Mouse (Mus musculus): ENCODE measurements at regions not wholly inside any gene's neighbourhood (a gene's known extent, or its start where the extent isn't known, plus 50 kb on each side); places are given as distances from the start of the nearest gene placed in this dataset.
A peak's percentile ranks its signal among the peaks of the same experiment; 100 is the strongest.

DNA sequence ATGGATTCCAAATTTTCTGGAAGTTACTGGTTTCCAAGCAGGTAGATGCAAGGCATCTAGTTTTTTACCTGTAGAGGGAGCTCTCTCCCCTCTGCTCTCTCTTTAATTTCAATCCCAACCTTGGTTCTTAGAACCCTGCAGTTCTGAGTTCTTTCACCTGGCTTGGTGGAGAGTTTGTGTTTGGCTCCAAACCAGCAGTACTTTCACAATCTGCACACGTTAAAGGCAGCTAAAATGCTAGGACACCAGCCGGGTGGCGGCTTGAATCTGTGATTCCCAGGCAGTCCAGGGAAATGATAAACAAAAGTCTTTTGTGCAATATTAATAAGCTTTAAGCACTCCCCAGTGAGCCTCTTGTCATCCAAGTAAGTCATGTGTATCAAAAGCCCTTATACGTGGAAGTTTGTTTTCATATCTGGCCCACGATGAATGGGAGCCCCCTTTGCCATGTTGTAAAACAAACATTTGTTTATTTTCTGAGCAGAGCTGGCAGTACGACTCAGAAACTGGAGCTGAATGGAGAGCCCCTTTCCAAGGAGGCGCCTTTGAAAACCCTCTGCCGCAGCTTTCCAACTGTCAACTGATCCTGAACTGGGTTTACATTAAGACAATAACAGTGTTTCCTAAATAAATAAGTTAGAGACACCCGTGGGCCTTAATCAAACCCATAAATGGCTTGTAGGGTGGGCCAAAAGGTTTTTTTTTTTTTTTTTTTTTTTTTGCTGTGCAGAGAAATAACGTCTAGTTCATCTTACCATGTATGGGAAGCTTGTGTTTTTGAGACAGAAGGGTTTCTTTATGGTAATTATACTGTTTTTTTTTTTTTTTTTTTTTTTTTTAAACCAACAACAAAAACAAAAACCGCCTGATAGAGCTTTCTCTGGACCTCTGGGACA lies 202.9 kb downstream of the C1d start:
- H3K4me1 ChIP-seq (ENCODE audit: control insufficient read depth, insufficient read depth, low read length), result no peaks in the 10 kb centered on the region
- peak; percentile 8 for DNase-seq
- H3K4me3 ChIP-seq (replicated peaks; ENCODE audit: extremely low read depth, low read depth, low read length), result no peak overlapping the region
- 13% methylated on average over 11 of the region's 11 CpGs for WGBS
- no peak for TF ChIP-seq CTCF (IDR thresholded peaks at IDR 0.05; ENCODE audit: insufficient read depth, low read length)
- TF ChIP-seq POLR2A (IDR thresholded peaks at IDR 0.05; ENCODE audit: borderline replicate concordance, extremely low read depth, low read depth, low read length), result no peak

DNA sequence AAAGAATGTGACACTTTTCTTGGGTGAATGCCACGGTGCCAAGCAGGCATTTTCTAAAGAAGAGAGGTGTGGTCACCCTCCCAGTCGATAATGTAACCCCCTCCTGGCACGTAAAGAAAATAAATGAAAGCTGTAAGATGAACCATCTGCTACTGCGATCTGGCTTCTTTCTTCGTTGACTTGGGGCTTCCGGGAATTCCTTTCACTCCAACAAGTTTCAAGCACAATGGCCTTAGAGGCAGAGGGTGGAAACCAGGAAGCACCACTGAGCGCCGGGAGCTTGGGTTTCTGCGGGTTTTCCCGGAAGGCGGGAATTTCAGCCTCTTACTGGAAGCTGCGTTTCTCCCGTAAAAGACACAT lies 203.5 kb downstream of the C1d start:
- 4% methylated on average over 13 of the region's 13 CpGs for WGBS
- peak overlapping the region; percentile 28 for H3K4me3 ChIP-seq (replicated peaks; ENCODE audit: extremely low read depth, low read depth, low read length)
- DNase-seq, result peak; percentile 4
- TF ChIP-seq CTCF (IDR thresholded peaks at IDR 0.05; ENCODE audit: insufficient read depth, low read length) (no peak), POLR2A (IDR thresholded peaks at IDR 0.05; ENCODE audit: borderline replicate concordance, extremely low read depth, low read depth, low read length) (no peak)
- no peaks in the 10 kb centered on the region for H3K4me1 ChIP-seq (ENCODE audit: control insufficient read depth, insufficient read depth, low read length)

DNA sequence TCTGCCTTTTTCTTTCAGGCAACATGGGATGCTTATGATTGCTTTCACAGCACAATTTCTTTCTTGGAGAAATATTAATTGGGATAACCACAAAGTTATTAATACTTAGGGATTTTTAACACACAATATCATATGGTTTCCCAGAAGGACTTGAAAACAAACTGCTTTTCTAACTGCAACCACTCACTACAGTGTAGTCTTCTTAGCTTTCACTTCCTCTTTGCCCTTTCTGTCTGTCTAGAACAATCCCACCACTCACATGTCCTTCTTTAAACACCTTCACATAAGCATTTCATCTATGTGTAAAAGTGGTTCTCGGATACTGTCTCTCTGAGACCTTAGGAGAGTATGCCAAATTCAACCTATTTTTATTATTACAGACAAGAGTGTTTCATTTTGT lies 204.3 kb downstream of the C1d start:
- WGBS, result 83% methylated on average over 1 of the region's 1 CpGs
- H3K4me3 ChIP-seq (replicated peaks; ENCODE audit: extremely low read depth, low read depth, low read length), result no peak overlapping the region
- no peaks in the 10 kb centered on the region for H3K4me1 ChIP-seq (ENCODE audit: control insufficient read depth, insufficient read depth, low read length)
- DNase-seq, result no peak
- TF ChIP-seq CTCF (IDR thresholded peaks at IDR 0.05; ENCODE audit: insufficient read depth, low read length) (no peak), POLR2A (IDR thresholded peaks at IDR 0.05; ENCODE audit: borderline replicate concordance, extremely low read depth, low read depth, low read length) (no peak)

DNA sequence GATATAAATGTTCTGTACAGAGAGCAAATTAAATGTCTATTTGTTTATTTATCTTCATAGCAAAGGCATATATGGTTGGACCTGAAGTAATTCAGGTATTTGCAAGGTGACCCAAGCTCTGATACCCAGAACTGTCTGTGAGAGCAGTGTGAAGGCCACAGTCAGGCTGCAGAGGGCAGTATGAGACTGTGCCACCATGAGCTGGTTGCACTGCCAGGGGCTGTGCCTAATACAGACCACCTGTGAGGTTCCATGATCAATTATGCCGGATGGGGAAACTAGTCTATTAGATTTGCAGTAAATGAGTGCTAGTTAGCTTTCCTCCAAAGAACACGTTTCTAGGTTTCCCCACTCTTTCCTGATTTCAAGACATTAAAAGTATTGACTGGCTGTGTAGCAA lies 207.5 kb downstream of the C1d start:
- TF ChIP-seq POLR2A (IDR thresholded peaks at IDR 0.05; ENCODE audit: borderline replicate concordance, extremely low read depth, low read depth, low read length), result no peak
- TF ChIP-seq CTCF (IDR thresholded peaks at IDR 0.05; ENCODE audit: insufficient read depth, low read length), result peak; percentile 48; the same call in 1 of the 2 replicates
- H3K4me3 ChIP-seq (replicated peaks; ENCODE audit: extremely low read depth, low read depth, low read length), result no peak overlapping the region
- WGBS, result 54% methylated on average over 2 of the region's 2 CpGs
- H3K4me1 ChIP-seq (ENCODE audit: control insufficient read depth, insufficient read depth, low read length), result no peaks in the 10 kb centered on the region
- DNase-seq, result no peak

DNA sequence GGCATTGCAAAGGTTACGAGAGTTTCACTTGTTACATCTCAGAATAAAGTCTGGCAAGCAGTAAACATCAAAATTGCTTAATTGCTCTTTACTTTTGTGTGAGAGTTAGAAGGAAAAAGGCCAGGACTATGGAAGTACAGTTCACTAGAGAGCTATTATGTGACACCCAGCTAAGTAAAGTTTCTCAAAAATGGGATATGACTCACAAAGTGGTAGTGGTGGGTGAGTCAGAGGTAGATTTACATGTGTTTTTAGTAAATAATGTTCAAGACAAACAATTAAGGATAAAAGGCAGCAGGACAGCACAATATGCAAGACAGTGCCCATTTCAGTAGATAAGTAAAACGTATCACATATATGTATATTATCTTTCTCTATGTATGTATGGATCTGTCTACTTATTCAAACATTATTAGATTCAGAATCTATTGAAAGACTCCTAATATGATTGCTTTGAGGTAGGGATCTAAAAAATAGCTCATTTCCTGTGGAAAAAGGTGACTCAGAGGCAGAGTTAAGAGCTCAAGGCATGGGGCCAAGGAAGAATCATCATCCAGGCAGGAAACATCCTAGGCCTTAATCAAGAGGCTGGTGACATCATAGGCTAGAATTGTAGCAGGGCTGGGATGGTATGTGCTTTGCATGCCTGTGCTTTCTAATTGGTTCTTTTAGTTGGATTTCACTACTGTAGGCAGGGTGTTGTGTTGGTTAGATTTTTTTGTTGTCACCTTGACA lies 211.2 kb downstream of the C1d start:
- WGBS, result 86% methylated on average over 2 of the region's 2 CpGs
- TF ChIP-seq POLR2A (IDR thresholded peaks at IDR 0.05; ENCODE audit: borderline replicate concordance, extremely low read depth, low read depth, low read length) (no peak), CTCF (IDR thresholded peaks at IDR 0.05; ENCODE audit: insufficient read depth, low read length) (no peak)
- no peak for DNase-seq
- H3K4me1 ChIP-seq (ENCODE audit: control insufficient read depth, insufficient read depth, low read length), result no peaks in the 10 kb centered on the region
- no peak overlapping the region for H3K4me3 ChIP-seq (replicated peaks; ENCODE audit: extremely low read depth, low read depth, low read length)

DNA sequence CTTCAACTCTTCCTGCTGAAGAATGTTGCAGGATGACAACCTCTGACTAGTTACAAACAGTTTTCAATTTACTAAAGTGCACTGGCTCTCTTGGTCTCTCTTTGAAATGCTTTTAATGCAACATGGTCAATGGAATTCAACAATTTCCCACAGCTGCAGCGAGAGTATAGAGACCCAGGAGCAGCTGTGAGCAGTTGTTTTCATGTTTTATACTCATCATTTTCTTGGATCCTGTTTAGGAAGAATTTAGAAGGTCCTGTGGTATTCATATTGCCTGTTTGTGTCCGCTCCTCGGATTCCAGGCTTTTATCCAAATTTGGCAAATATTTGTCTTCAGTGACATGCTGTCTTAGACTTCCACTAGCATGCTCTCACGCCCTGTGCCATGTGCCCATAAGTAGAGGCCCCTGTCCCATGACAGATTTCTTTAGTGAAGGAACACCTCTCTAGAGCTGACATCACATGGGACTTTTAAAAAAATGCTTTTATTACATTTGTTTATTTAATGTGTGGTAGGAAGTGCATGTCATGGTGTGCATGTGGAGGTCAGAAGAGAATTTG lies 224.1 kb downstream of the C1d start:
- no peak for TF ChIP-seq POLR2A (IDR thresholded peaks at IDR 0.05; ENCODE audit: borderline replicate concordance, extremely low read depth, low read depth, low read length)
- TF ChIP-seq CTCF (IDR thresholded peaks at IDR 0.05; ENCODE audit: insufficient read depth, low read length), result no peak
- no peak for DNase-seq
- Histone ChIP-seq H3K4me3 (replicated peaks; ENCODE audit: extremely low read depth, low read depth, low read length) (no peak overlapping the region), H3K4me1 (ENCODE audit: control insufficient read depth, insufficient read depth, low read length) (no peaks in the 10 kb centered on the region; the same call in 1 of the 2 replicates)
- WGBS, result 51% methylated on average over 4 of the region's 4 CpGs

DNA sequence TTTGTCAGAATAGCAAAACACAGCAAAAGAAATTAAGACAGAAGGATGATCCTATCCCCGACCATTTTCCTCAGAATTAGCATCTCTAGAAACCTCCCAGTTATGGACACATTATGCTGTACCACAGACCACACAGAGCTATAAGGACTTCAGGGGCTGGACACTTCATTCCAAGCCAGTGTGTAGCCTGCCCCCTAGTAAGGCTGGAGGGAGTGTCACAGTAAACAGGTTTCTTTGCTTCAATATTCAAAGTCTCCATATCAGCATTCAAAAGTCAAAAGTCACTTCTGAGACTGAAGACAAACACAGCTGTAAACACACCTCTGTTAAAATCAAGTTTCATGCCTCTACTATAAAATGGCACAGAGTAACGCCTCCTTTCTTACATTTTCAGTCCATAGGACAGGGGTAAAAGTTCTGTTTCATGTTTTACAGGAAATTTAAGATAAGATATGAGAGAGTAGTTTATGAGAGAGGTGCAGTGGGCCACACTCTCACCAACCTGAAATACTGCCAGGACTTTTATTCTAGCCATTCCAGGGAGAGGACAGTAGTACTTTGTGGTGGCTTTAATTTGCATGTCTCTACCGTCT lies 226.6 kb downstream of the C1d start:
- H3K4me1 ChIP-seq (ENCODE audit: control insufficient read depth, insufficient read depth, low read length), result no peaks in the 10 kb centered on the region; the same call in 1 of the 2 replicates
- no peak overlapping the region for H3K4me3 ChIP-seq (replicated peaks; ENCODE audit: extremely low read depth, low read depth, low read length)
- DNase-seq, result no peak
- WGBS, result 68% methylated on average over 3 of the region's 3 CpGs
- TF ChIP-seq POLR2A (IDR thresholded peaks at IDR 0.05; ENCODE audit: borderline replicate concordance, extremely low read depth, low read depth, low read length), result no peak
- no peak for TF ChIP-seq CTCF (IDR thresholded peaks at IDR 0.05; ENCODE audit: insufficient read depth, low read length)

DNA sequence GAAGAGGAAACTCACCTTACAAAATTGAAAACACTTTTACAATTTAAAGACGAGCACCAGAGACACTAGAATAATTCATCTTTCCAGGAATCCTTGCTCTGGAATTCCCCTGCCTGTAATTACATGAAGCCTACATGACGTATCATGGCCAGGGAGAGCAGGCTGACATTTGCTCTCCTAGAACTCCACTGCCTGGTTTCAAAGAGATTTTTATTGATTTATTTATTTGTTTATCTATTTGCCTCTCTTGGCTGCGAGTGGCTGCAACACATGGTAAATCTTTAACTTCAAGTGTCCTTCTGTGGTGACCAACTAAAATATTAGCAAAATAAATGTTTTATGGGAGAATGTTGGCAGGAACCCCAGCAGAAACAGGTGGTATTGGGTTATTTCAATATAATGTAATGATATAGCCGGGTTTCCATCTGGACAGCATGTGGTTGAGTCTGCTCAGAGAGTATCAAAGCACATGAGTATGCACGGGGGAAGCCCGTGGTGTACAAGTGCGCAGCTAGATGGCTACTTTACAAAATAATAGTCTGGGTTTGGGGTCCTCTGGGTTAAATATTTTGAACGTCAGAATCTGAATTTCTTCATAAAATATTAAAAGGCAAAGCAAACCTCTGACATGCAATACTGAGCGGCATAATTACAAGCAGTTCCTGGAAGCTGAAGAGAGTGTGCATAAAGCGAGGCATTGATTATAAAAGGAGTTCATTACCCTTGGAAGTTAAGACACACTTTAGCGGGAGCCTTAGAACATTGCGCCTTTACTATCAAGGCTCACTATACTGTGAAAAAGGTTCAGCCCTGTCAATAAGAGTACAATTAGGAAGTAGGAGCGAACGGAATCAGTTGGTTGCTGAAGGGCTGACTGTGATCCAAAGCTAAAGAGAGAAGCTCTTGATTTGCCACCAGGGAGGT lies 244.0 kb downstream of the C1d start:
- Histone ChIP-seq H3K4me1 (ENCODE audit: control insufficient read depth, insufficient read depth, low read length) (no peaks in the 10 kb centered on the region), H3K4me3 (replicated peaks; ENCODE audit: extremely low read depth, low read depth, low read length) (no peak overlapping the region)
- DNase-seq, result no peak
- no peak for TF ChIP-seq CTCF (IDR thresholded peaks at IDR 0.05; ENCODE audit: insufficient read depth, low read length)
- no peak for TF ChIP-seq POLR2A (IDR thresholded peaks at IDR 0.05; ENCODE audit: borderline replicate concordance, extremely low read depth, low read depth, low read length)
- 80% methylated on average over 14 of the region's 14 CpGs for WGBS

Data from lung, adult 2 months (tissue).